Mouse (Mus musculus): Measurements from ENCODE around the gene Bach1. TPM values are rescaled to one million over a fixed set of nuclear protein-coding genes. Genes with fewer than 3 reads are reported as not detected.
A peak's percentile ranks its signal among the peaks of the same experiment; 100 is the strongest.

Bach1 gene
- polyA plus RNA-seq, 2 experiments from 2014 or later: 3.4 to 3.9 TPM

DNA sequence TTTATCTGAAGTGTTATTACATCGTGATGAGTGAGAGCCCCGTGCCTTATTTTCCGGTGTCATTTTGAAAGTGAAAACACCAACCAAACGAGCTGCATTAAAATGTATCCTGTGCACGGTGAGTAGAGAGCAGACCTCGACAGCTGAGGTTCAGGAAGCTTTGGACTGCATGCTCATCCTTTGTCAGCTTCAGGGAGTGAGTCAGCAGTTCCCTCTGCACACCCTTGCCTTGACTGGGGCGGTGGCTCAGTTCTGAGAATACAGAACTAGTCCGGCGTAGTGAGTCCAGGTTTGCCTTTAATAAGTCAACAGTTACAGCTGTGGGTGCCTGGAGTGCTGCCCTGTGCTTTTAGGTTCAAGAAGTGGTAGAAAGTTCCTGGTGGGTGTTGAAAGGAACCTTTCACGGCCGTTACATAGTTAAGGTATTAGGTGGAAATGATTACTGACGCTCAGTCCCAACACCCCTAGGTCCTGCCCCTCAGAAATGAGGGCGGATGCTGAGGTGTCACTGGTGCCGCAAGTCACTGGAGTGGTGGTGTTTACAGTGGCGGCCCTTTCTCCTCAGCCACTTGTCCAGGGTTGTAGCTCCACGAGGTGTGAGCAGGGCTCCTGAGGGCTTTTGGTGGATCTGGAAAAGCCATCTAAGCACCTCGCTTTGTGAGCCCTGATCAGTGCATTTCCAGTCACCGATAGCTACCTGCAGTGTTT, 14.4 kb downstream of the Bach1 start:
- ATAC-seq: peak; percentile 84

DNA sequence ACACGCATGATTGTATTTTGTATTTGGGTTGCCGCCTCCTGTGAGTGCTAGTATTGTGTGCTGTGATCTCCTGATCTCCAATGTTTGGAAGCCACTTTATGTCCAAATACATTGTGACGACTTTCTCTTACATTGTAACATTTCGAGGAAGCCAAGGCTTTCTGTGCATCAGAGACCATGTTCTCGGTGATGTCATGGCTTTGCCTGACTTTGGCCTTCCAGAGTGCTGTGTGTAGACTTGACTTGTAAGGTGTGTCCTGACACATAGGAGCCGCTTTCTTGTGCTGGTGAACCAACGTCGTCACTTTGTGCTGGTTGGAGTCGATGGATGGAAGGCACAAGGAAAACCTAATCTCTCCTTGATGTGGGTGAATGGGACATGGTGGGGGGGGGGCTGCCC, 15.8 kb downstream of the Bach1 start:
- ATAC-seq: no peak

DNA sequence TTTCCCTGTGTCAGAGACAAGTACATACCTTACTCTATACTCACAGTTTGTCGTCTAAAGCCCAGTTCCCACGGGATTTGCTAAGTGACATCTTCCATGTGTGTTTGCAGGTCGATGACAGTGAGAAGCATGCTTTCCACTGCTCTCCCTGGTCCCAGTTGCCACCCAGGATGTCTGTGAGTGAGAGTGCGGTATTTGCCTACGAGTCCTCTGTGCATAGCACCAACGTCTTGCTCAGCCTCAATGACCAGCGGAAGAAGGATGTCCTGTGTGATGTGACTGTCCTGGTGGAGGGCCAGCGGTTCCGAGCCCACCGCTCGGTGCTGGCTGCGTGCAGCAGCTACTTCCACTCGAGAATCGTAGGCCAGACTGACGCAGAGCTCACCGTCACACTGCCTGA, 16.5 kb downstream of the Bach1 start:
- ATAC-seq: no peak

DNA sequence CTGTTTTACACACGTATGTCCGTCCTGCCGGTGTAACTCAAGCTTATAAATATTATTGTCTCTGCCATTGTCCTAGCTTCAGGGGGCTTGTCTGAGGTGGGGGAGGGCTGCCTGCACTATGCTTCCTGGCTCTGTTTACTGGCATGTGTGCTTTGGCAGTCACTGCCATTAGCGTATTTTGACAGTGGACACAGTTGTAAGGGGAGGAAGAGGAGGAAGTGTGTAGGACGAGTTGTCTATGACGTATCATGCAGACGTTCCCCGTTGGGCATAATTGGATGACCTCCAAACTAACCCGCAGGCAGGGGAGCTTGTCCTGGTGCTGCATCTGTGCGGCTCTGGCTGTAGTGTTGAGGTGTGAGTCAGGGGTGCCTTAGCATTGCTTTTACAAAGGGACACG, 17.5 kb downstream of the Bach1 start:
- ATAC-seq: no peak

DNA sequence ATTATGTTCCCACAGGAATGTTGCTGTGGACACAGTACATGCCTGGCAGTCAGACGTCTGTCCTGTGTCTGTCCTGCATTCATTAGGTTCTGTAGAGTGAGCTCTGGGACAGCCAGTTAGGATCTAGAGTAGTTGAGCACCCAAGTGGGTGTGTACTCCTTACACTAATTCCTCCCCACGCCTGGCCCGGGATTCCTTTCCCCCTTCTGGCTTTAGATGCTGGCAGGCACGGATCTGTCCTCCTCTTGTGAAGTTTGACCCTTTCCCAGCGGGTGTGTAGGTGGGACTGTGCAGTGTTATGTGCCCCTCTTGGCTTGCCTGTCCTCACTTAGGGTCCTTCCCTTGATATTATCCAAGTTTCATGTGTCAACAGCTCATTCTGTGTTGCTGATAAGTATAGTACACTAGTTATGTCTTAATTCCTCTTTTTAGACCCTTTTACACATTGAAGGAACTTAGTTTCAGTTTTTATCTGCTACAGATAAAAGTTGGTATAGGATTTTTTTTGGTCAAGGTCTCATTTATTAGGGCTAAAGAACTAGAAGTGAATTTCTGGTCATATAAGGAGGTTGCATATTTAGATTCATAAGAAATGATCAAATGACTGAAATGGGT, 18.4 kb downstream of the Bach1 start:
- no peak for ATAC-seq

DNA sequence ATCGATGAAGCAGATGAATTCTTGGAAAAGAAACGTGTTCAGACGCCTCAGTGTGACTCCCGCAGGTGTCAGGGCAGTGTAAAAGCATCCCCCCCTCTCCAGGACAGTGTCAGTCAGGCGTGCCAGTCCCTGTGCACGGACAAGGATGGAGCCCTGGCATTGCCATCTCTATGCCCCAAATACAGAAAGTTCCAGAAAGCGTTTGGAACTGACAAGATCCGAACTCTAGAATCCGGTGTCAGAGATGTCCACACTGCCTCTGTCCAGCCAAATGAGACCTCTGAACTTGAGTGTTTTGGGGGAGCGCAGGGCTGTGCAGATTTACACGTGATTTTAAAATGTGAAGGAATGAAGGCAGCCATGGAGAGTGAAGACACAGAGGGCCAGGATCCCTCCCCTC, 20.3 kb downstream of the Bach1 start:
- ATAC-seq: no peak

DNA sequence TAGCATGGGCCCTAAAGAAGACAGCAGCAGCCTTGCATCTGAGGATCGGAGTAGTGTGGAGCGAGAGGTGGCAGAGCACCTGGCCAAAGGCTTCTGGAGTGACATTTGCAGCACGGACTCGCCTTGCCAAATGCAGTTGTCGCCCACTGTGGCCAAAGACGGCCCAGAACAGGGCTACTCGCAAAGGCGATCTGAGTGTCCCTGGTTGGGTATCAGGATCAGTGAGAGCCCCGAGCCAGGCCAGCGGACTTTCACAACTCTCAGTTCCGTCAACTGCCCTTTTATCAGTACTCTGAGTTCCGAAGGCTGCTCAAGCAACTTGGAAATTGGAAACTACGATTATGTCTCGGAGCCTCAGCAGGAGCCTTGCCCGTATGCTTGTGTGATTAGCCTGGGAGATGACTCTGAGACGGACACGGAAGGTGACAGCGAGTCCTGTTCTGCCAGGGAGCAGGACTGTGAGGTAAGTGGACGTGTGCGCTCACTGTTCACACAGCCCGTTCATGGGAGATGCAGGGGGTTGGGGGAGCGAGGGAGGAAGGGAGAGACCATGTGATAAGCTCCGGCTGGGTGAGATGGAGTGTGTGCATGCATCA, 21.0 kb downstream of the Bach1 start:
- ATAC-seq: no peak

DNA sequence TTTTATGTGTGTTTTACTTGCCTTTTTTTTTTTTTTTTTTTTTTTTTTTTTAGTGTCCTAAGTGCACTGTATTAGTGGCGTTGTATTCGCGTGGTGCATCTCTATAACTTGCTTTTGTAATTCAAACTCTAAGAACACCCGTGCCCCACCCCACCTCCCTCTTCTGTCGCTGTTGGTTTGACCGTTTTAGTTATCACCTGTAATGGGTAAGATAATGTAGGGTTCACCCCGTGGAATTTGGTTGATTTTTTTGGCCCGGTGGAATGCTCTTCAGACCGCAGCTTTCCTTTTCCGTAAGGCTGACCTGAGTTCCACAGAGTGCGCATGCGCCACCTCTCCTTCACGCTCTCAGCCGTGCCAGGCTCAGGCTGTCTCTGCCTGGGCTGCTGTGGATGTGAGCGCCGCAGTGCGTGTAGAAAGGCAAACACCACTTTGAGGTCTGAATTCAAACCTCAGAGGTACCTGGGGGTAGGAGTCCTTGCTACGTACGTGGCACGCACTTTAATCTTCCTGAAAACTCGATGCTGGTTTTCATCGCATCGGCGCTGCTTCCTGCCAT, 22.2 kb downstream of the Bach1 start:
- no peak for ATAC-seq

DNA sequence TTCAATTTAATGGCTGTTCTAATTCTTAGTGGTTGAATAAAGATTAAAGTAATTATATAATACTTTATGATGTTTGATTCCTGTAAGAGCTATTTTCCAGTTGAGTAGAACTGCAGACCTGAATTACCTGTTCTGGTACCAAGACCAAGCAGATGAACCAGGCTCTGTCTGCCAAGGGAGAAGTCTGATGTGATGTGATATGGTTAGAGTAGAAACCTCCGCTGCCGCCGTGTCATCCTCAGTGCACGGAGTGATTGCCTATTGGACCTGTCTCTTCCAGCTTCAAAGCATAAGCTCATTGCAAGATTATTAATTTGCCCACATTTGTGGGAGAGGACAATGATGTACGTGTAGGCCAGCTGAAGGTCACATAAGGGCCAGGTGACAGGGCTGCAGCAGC, 24.1 kb downstream of the Bach1 start:
- no peak for ATAC-seq

DNA sequence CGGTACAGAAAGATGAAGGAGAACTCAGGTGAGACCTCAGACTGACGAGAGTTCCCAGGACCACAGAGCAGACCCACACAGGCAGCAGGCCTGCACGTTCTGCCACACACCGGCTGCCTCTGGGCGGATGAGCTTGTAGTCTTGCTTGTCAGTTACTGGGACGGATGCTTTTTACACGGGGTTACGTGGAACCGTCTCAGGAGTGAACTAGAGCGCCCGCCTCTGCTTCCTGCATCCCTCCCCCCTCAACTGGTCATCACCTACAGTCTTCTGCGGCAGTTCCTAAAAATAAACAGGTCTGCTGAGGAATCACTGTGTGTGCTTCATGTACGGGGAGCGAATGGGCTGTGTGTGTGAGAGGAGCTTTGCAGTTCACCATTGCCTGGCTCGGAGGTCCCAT, 24.7 kb downstream of the Bach1 start:
- ATAC-seq: peak; percentile 63

DNA sequence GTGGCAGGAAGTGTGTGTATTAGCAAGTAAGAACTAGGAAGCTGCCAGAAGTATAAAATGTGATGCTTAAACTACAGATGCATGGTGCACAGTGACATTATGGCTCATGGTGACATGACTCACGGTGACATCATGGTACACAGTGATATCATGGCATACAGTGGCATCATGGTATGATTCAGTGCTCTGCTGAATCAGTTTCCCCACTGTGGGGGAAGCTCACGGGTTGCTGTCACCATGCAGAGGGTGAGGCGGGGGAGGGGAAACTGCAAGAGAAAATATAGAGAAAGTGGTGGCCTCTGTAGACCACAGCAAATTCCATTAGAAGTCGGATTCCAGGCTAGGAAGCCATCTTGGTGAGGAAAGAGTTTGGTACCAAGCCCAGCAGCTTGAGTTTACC, 26.1 kb downstream of the Bach1 start:
- ATAC-seq: peak; percentile 17

DNA sequence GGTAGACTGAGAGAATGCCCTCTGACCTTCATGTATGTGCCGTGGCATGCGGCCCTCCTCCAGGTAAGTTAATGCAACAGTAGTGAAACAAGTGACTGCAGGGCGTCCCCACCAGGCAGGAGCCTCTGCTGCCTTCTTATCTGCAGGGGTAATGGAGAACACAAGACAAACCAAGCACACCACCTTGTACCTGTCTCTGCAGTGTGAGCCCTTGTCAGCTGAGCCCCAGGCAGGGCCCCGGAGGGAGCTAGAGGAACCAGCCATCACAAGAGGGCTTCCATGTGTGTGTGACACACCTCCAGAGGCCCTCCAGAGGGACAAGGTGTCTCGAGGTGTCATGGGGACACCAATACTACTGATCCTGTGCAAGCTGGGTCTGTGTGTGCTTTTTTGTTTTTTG, 26.5 kb downstream of the Bach1 start:
- ATAC-seq: no peak

DNA sequence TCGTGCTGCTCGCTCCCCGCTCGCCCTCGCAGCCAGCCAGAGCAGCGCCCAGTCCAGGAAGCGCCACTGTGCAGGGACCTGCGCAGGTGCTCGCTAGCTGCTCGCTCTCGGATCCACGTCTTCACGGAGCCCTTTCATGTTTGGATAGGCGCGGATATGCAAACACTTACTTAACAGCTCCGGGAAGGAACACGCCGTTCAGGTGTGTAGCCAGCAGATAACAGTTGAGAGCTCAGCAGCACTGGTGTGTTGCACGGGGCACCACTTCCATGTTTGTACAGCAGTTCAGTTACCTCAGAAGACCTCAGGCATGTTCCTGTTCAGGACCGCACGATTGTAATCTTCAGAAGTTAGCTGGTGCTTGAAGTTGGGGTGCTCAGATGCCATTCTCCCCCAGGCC, 27.2 kb downstream of the Bach1 start:
- ATAC-seq: peak; percentile 64

DNA sequence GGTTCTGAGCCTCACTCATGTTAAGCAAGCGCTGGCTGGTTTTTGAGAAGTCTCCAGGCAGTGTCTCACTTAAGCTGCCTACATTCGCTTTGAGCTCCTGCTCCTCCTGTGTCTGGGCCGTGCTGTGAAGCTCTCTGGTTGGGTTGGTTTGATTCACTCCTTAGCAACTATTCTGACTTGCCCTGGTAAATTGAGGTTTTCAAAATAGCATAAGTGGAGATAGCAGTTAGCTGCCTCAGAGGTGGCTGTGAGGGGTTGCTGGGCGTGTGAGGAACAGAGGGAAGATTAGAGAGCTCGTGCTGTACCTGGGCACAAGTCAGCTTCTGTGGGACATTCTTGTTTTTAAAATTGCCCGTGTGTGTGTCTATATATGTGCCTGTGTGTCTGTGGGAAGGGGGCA, 27.6 kb downstream of the Bach1 start:
- ATAC-seq: no peak

DNA sequence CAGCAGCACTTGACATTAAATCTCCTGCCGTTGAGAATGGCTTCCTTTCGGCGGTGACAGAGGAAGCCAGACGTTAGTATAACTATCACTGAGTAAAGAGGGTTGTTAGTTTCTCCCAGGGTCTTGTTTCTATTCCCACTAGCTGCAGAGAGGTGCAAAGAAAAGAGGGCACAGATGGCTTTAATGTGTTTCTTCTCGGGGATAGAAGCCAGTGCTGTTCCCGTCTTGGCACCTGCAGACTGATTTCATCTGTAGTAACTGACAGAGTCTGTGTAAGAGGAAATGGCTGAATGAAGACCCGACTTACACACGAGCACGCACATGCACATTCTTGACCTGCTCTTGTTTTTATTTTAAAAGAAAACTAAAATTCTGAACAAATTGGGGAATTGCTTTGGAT, 28.5 kb downstream of the Bach1 start:
- no peak for ATAC-seq

DNA sequence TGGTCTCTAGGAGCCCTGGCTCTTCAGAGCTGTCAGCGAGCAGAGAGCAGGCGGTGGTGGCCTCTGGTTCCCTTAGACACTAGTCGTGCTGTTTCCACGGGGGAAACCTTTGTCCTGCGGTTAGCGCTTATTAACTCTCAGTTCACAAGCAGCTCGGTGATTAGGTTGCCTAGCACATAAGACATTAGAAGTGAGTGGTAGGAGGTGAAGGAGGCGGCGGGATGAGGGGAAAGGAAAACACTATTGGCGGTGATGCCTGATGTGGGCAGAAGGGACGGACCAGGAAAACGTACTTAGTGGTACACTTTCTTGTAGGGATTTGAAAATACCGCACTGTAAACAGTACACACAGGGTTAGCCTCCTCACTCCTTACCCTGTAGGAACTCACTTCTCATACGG, 29.2 kb downstream of the Bach1 start:
- ATAC-seq: no peak

DNA sequence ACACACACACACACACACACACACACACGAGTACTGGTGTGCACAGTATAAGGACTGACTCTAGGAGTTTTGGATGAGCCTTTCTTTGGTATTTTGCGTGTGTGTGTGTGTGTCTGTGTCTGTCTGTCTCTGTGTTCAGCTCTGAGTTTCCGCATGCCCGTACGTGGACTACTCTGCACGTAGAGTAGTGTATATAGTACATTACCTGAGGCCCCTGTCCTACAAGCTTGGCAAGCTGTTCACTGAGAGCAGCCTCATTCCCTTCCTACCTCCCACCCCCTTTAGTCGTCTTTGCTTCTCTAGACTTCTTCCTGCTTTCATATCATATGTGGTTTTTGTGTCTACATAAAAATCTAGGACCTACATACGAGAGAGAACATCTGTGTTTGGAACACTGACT, 30.0 kb downstream of the Bach1 start:
- ATAC-seq: no peak

DNA sequence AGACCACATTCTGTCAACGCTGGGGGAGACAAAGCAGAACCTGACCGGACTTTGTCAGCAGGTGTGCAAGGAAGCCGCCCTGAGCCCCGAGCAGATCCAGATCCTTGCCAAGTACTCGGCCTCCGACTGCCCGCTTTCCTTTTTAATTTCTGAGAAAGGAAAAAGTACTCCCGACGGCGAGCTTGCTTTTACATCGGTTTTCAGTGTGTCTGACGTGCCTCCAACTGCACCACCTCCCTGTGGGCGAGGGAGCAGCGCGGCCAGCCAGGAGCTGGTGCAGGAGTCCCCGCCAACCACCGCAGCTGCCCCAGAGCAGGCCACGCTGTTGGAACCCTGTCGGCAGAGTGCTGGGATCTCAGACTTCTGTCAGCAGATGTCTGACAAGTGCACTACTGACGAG, 30.7 kb downstream of the Bach1 start:
- ATAC-seq: no peak

DNA sequence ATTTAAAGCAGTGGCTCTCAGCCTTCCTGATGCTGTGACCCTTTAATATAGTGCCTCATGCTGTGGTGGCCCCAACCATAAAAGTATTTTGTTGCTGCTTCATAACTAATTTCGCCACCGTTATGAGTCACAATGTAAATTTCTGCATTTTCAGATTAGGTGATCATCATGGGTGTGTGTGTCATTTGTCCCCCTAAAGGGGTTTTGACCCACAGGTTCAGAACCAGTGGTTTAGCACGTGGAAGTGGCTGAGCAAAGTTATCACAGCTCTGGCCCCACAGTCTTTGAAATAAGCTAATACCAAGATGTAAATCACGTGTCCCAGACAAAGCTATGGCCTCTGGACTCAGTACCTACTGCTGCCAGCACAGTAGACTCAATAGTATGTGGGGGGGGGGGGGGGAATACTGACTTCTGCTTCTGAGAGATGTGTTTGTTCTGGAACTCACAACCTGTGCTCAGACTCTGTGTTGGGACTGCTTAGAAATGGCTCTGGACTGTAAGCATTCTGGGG, 36.2 kb downstream of the Bach1 start:
- ATAC-seq: no peak

DNA sequence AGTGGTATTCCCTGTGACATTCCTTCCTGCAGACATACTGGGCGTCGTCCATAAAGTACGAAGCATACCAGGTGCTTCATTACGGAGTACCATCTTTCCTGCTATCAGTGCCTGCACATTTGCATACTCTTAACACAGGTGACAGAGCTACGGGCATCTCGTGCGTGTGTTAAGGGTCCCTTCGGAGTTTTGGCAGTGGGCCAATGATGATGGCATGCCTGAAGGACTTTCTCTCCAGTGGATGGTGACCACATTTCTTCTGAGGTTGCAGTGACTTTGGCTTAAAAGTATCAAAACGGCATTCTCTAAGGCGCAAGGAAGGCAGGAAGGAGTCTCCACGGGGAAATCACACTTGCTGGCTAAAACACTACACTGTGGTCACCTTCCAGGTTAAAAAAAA, 37.4 kb downstream of the Bach1 start:
- no peak for ATAC-seq

DNA sequence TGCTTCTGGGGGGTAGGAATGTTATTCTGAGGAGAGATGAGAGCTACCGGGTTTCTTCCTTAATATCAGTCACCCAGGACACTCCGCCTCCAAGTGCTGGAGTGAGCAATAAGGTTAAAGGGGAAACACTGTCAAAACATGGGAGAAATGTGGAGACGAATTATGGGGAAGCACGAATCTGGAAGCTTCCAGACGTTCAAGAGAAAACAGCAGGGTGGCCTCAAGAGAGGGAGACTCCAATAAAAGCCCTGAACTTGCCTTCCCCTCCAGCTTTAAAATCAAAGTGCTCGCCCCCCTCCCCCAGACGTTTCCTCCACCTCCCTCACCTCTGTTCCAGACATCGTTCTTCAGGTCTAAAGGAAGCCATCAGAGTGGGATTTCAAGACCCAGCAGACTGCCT, 38.6 kb downstream of the Bach1 start:
- no peak for ATAC-seq

DNA sequence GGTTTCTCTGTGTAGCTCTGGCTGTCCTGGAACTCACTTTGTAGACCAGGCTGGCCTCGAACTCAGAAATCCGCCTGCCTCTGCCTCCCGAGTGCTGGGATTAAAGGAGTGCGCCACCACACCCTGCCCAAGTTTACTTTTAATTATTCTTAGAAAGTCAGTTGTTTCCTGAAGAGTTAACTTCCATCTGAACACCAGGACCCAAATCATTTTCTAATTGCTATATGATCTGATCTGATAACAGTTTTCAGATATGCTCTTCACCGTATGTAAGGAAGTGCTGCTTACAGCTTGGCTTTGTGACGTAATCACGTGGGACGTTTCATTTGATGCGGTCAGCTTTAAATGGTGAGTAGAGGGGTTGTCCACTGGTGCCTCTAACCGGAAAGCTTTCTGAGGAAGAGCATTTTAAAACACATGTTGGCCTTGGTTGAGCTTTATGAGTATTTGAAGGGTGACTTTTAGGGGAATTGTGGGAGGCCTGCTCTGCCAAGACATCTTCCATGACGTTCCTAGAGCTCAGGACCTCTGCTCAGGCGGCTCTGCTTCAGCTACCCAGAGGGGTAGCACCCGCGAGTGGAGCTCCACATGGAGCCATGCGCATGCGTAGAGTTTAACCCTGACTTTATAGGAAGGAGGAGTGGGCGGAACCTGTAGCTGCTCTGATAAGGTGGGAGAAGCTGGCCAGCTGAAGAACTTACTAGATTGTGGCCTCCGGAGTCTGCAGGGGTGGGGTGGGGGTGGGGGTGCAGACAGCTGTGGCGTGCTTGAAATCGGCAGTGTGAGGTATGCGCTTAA, 39.3 kb downstream of the Bach1 start:
- ATAC-seq: no peak
